ENCODE assay signal across 14 mouse cellular contexts in genomic region chr7:75554065-75554464, GRCm38 (mm10).
DNase-seq lines count a peak whose midpoint lies in the region; ATAC-seq and TF ChIP-seq lines count a peak whose summit lies in the region.
"Had no signal": no experiment of that assay in that cellular context is flagged by ENCODE, and none has a peak within 500 bp of the region (broad histone marks: within the 10 kb centered on the region; RNA-seq: fewer than 3 reads in every experiment).

No protein-coding gene starts in this region.

- H3K27ac ChIP-seq in gastrocnemius, adult 2 months = peak overlapping the region; percentile 16
- H3K27ac ChIP-seq in kidney, embryonic 15.5 days = peak overlapping the region; percentile 18; the same call in 1 of the 2 replicates
- no peak overlapping the region for H3K27ac ChIP-seq in embryonic facial prominence, embryonic 15.5 days (replicated peaks)
- no peak overlapping the region; the same call in 1 of the 2 replicates for H3K27ac ChIP-seq in stomach, embryonic 14.5 days (ENCODE audit: low read length)
- no peak overlapping the region for H3K27ac ChIP-seq in midbrain, embryonic 10.5 days (replicated peaks)
- H3K27ac ChIP-seq: embryonic facial prominence, embryonic 12.5 days; hindbrain, postnatal 0 days had no signal

- peaks cover 45% of the 10 kb centered on the region for H3K4me1 ChIP-seq in kidney, embryonic 15.5 days
- peaks cover 38% of the 10 kb centered on the region for H3K4me1 ChIP-seq in embryonic facial prominence, embryonic 15.5 days
- H3K4me1 ChIP-seq in stomach, embryonic 14.5 days (ENCODE audit: control insufficient read depth, insufficient read depth, low read length) = peaks cover 52% of the 10 kb centered on the region
- H3K4me1 ChIP-seq in midbrain, embryonic 10.5 days = peaks cover 22% of the 10 kb centered on the region

- intact Hi-C loops in gastrocnemius, adult 2 months (cut with DNase I) = loop anchor here (1.0 to 5.0 kb wide), 2 partner anchors 97 to 155 kb away; partner anchors contain the start of gene Akap13

- no peak overlapping the region for H3K4me2 ChIP-seq in kidney, embryonic 15.5 days
- H3K4me2 ChIP-seq in embryonic facial prominence, embryonic 15.5 days (replicated peaks) = no peak overlapping the region
- no peak overlapping the region for H3K4me2 ChIP-seq in stomach, embryonic 14.5 days (replicated peaks; ENCODE audit: low read depth, low read length)
- H3K4me2 ChIP-seq: embryonic facial prominence, embryonic 12.5 days had no signal

- H3K27me3 ChIP-seq in kidney, embryonic 15.5 days = no peaks in the 10 kb centered on the region
- H3K27me3 ChIP-seq in embryonic facial prominence, embryonic 15.5 days = no peaks in the 10 kb centered on the region
- H3K27me3 ChIP-seq in stomach, embryonic 14.5 days (ENCODE audit: control insufficient read depth, insufficient read depth, low read length) = no peaks in the 10 kb centered on the region
- no peaks in the 10 kb centered on the region for H3K27me3 ChIP-seq in midbrain, embryonic 10.5 days (ENCODE audit: low read depth, poor library complexity, severe bottlenecking)
- H3K27me3 ChIP-seq: embryonic facial prominence, embryonic 12.5 days had no signal

- DNase-seq in gastrocnemius, adult 2 months = no peak
- no peak for DNase-seq in gastrocnemius, postnatal 4 days (ENCODE audit: low spot score in 2 of 2)
- no peak for DNase-seq in kidney, postnatal 14 days
- no peak for DNase-seq in cerebellum, postnatal 4 days (ENCODE audit: low spot score in 2 of 2)
- no peak for DNase-seq in midbrain, embryonic 10.5 days (ENCODE audit: low spot score)
- DNase-seq: adrenal gland, postnatal 10 days; cerebellum, postnatal 25 days; midbrain, embryonic 14.5 days; thymus, postnatal 14 days had no signal

- no peak overlapping the region for H3K9ac ChIP-seq in kidney, embryonic 15.5 days
- no peak overlapping the region for H3K9ac ChIP-seq in embryonic facial prominence, embryonic 15.5 days
- no peak overlapping the region for H3K9ac ChIP-seq in stomach, embryonic 14.5 days (replicated peaks; ENCODE audit: low read depth, low read length)
- H3K9ac ChIP-seq: embryonic facial prominence, embryonic 12.5 days had no signal

- ATAC-seq in kidney, embryonic 15.5 days (replicated peaks; ENCODE audit: low FRiP score) = no peak
- ATAC-seq in embryonic facial prominence, embryonic 15.5 days (ENCODE audit: insufficient number of reproducible peaks, low FRiP score, low TSS enrichment, low read depth) = 0 out of 2 replicates have a peak, but pooled peaks have one; percentile 15
- peak; percentile 57; the same call in 1 of the 2 replicates for ATAC-seq in stomach, embryonic 14.5 days (ENCODE audit: insufficient number of reproducible peaks, insufficient read depth, low FRiP score, low read depth)
- ATAC-seq: hindbrain, postnatal 0 days had no signal

- no peak for TF ChIP-seq CTCF in gastrocnemius, adult 2 months (IDR thresholded peaks at IDR 0.05)

- H3K4me3 ChIP-seq in gastrocnemius, adult 2 months = no peak overlapping the region
- H3K4me3 ChIP-seq in kidney, embryonic 15.5 days (replicated peaks) = no peak overlapping the region
- H3K4me3 ChIP-seq in embryonic facial prominence, embryonic 15.5 days (replicated peaks) = no peak overlapping the region
- no peak overlapping the region for H3K4me3 ChIP-seq in stomach, embryonic 14.5 days (ENCODE audit: low read depth, low read length)
- no peak overlapping the region for H3K4me3 ChIP-seq in midbrain, embryonic 10.5 days
- H3K4me3 ChIP-seq: embryonic facial prominence, embryonic 12.5 days had no signal

- no peaks in the 10 kb centered on the region for H3K36me3 ChIP-seq in kidney, embryonic 15.5 days
- no peaks in the 10 kb centered on the region for H3K36me3 ChIP-seq in embryonic facial prominence, embryonic 15.5 days
- no peaks in the 10 kb centered on the region for H3K36me3 ChIP-seq in stomach, embryonic 14.5 days (ENCODE audit: control insufficient read depth, insufficient read depth, low read length)
- H3K36me3 ChIP-seq in midbrain, embryonic 10.5 days = no peaks in the 10 kb centered on the region
- H3K36me3 ChIP-seq: embryonic facial prominence, embryonic 12.5 days had no signal

- H3K9me3 ChIP-seq in kidney, embryonic 15.5 days (replicated peaks) = no peaks in the 10 kb centered on the region
- no peaks in the 10 kb centered on the region for H3K9me3 ChIP-seq in embryonic facial prominence, embryonic 15.5 days (replicated peaks)
- no peaks in the 10 kb centered on the region for H3K9me3 ChIP-seq in stomach, embryonic 14.5 days (ENCODE audit: control insufficient read depth, low read depth, low read length)
- no peaks in the 10 kb centered on the region for H3K9me3 ChIP-seq in midbrain, embryonic 10.5 days (replicated peaks)
- H3K9me3 ChIP-seq: embryonic facial prominence, embryonic 12.5 days had no signal

Comparison
In these comparisons a context has a peak if more than half of its experiments do, and no peak if none do; other contexts are left out.
1. H3K27ac ChIP-seq: peak in gastrocnemius, adult 2 months (single experiment) and kidney, embryonic 15.5 days (single experiment); none in embryonic facial prominence, embryonic 15.5 days (single experiment), stomach, embryonic 14.5 days (single experiment) and midbrain, embryonic 10.5 days (single experiment).